Mouse (Mus musculus) ES-Bruce4 (cell line): ENCODE data around the gene Hoxd8.

Experiments
- CTCF ChIP-seq: IDR thresholded peaks from one replicate; pipeline ENCODE4 v1.8.1; 2011; ENCODE audit warnings: low read depth, low read length
- EP300 ChIP-seq: IDR thresholded peaks from 2 replicates; pipeline ENCODE4 v1.6.1; 2011; ENCODE audit warnings: low read depth, low read length; ENCODE audit not compliant: insufficient read depth
- POLR2A ChIP-seq: IDR thresholded peaks from one replicate; pipeline ENCODE4 v1.8.1; 2011; ENCODE audit warnings: low read length; ENCODE audit not compliant: insufficient read depth

DNA sequence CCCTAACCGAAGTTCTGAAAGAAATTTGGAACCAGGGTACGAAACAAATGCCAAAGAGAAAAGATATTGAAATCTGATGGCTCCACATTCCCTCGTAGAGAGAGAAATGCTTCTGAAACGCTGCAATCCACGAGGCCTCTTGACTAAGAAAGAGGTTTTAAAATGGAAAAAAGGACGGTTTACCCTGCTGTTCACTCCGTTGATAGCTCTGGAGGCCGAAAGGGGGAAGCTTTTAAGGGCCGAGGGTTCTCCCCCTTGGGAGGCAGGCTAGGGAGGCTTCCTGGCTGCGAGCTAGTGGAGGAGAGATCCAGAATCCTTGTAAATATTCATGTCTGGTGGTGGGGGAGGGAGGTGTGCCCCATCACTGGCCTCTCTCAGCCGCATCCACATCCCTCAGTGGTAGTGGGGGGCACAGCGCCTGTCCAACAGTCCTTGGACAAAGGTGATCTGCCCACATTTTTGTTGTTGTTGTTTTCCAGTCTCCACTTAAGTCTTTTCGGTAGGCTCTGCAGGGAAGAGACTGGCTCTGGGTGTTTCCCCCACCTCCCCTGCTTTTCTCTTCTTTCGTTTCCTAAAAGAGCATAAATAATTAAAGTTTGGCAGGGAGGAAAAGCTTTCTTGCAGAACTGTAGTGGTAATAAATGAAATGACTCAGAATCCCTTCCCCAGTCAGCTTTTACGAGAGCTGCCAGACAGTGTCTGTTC is 25.4 kb upstream of the Hoxd8 start, which contains the start of gene Hoxd11:
- TF ChIP-seq POLR2A (no peak), CTCF (no peak), EP300 (no peak)
